Mouse (Mus musculus) thymus, postnatal 10 days (tissue): ENCODE measurements at regions not wholly inside any gene's neighbourhood (a gene's known extent, or its start where the extent isn't known, plus 50 kb on each side); places are given as distances from the start of the nearest gene placed in this dataset.

Source experiments
- DNase-seq, 2 experiments: peaks; one replicate each; pipeline ENCODE4 v3.0.0; 2021; ENCODE audit warnings: low spot score in 2 of 2

DNA sequence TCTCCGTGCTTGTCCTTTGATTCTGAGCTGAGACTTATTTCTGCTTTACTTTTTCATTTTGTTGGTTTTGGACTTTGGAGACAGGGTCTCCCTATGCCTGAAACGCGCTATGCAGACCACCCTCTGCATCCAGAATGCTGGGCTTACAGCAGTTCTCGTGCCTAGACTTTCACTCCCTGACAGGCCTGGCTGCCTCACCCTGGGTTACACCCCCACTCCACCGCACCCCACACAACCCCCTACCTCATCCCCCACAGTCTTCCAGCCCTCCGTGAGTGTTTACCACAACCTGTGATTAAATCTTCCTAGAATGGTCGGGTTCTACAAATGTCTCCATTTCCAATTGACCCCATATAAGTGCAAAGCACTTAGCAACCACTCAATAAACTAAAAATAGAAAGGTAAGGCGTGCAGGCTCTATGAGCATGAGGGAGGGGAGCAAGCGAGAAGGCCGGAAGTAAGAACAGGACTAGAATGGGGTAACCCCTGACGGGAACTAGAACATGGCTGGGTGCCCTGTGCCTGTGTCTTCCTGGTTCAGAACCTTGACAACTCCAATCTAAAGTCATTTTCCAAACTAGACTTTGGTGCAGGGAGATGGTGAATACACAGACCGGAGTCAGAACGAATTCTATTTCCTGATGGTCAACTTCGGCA, 131.2 kb upstream of the Lef1 start:
- no peak for DNase-seq

- peak; percentile 55 to 57 for DNase-seq
Measured at GRCm38 (mm10) chr3:130977921-130978700, 132.2 kb upstream of the Lef1 start.

DNA sequence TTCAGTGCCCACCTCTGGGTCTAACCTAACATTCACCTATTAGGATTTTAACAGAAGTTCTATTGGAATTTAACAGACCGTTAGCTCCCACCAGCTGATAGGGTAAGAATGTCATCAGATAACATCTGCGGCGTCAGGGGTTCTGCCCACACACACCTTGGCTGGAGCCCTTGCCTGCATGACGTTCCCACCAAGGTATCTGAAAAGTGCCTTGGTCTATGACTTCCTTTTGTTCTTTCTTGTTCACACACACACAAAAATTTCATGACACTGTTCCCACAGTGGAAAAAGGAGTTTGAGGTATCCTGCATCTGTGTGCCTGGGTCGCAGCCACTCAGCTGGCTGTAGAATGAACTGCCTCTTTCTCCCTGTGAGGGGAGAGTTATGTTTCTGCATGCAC, 134.1 kb upstream of the Lef1 start:
- peak; percentile 36 to 46 for DNase-seq

DNA sequence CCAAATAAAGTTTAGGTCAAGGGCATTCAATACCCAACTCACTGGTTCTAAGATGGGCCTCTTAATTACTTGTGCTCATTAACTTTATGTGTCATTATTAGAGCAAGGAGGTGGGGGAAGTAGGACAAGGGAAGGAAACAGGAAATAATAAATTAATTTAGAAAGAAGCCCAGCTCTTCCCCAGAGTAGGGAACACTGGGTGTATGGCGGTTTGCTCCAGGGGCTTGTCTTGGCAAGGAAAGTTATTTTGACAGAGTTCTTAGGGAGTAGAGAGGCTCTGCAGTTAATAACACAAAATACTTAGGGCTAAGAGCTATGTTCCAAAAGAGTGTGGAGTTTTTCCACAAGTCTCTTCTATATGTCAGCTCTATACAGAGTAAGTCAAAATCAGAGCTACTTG, 135.0 kb upstream of the Lef1 start:
- no peak for DNase-seq

DNA sequence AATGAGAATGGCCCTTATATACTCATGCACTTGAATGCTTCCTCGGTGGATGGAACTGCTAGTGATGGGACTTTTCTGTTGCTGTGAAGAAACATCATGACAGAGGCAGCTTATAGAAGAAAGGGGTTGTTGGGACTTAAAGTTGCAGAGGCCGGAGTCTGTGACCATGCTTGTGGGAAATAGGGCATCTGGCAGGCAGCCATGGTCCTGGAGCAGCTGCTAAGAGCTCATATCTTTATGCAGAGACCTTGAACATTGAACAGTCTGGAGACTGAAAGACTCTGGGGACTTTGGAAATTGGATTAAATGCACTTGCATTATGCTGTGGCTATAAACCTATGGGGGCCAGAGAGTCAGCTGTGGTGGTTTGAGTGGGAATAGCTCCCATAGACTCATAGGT, 138.1 kb upstream of the Lef1 start:
- no peak for DNase-seq

DNA sequence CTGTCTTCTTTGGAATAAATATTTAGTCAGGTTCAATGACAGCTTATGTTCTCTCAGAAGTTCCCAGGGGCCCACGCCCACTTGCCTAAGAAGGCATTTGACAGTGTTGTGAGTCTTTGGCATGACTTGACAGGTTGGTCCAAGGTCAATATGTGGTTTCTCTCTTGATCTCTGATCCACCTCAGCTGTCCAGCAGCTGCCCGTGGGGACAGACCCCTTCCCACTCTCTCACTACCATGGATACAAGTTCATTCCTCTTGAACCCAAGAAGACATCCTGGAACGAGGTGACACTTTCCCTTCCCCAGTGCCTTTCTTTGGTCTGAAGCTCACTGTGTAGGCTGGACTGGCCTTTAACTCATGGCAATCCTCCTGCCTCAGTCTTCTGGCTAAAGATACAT, 145.0 kb upstream of the Lef1 start:
- DNase-seq: no peak

GRCm38 (mm10) chr3:130964088-130964487, 146.2 kb upstream of the Lef1 start:
- DNase-seq: no peak

DNA sequence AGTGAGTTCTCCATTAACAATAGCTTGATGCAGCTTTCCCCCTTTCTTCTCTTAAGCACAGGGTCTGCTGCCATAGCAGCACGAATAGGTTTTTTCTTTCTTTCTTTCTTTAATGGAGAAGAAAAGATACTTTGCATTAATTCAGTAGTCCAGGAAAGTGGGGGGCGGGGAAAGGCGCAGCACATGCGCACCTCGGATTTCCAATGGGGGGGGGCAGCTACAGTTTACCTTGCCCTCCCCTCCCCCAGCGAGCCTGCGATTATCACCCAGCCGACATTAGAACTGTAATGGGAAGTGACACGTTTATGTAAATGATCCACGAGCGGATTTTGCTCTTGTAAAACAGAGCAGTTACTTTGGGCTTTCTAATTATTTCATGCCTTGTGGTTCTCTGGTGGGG, 146.6 kb upstream of the Lef1 start:
- DNase-seq: no peak

GRCm38 (mm10) chr3:130962701-130963472, 147.4 kb upstream of the Lef1 start:
- no peak for DNase-seq

DNA sequence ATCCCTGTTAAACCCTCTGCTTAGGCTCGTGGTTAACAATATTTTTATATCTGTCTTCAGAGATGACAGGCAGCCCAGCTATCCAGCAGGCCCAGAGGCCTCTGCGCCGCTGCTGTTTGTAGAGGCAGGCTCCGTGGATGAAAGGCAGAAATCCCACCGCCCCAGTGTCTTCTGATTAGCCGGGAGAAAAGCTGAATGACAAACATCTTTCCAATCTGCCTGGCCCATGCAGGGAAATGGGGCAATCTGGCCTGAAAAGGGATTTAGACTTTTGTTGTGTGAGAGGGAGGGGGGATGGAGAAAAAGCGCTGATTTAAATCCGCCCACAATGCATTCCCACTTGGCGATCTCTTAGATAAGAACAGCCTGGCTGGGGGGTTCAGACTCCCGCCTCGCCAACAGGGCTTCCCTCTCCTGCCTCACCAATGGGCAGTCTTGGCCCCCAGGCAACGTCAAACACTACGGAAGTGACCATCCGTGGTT, 148.1 kb upstream of the Lef1 start:
- DNase-seq: no peak

GRCm38 (mm10) chr3:130961704-130962103, 148.6 kb upstream of the Lef1 start:
- DNase-seq: no peak

DNA sequence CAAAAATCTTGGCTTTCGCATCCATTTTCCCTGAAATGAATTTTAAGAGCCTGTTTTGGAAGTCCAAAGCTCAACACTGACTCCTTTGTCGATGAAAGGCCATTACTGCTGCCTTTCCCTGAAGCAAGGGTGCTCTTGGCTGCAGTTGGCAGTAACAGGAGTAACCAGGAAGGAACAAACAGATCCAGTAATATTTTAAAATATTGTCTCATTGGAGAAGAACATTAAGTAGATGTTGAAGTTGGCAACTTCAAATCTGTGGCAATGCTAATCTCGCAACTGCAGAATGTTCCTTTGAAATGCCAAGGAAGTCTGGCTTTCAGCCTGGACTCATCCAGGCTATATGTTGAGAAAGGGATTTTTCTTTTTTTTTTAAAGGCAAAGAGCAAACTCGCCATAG, 154.3 kb upstream of the Lef1 start:
- no peak for DNase-seq

- DNase-seq: no peak
Measured at GRCm38 (mm10) chr3:130951381-130951780, 158.9 kb upstream of the Lef1 start.

GRCm38 (mm10) chr3:130950872-130951271, 159.4 kb upstream of the Lef1 start:
- no peak for DNase-seq

DNA sequence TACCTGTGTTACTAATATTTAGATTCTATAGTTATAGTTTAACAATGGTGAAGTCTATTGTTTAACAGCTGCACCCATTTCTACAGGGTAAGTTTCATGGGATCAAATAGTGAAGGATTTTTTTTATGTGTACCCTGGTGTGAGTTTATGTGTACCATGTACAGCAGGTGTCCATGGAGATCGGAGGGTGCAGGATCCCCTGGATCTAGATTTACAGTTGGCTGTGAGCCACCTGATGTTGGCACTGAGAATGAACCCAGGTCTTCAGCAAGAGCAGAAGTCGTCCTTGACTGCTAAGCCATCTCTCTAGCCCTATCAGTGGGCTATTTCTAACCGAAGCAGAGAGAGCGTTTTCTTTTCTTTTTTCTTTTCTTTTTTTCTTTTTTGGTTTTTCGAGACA, 162.4 kb upstream of the Lef1 start:
- no peak for DNase-seq

GRCm38 (mm10) chr3:130947277-130947606, 163.0 kb upstream of the Lef1 start:
- peak; percentile 73 to 86 for DNase-seq

DNA sequence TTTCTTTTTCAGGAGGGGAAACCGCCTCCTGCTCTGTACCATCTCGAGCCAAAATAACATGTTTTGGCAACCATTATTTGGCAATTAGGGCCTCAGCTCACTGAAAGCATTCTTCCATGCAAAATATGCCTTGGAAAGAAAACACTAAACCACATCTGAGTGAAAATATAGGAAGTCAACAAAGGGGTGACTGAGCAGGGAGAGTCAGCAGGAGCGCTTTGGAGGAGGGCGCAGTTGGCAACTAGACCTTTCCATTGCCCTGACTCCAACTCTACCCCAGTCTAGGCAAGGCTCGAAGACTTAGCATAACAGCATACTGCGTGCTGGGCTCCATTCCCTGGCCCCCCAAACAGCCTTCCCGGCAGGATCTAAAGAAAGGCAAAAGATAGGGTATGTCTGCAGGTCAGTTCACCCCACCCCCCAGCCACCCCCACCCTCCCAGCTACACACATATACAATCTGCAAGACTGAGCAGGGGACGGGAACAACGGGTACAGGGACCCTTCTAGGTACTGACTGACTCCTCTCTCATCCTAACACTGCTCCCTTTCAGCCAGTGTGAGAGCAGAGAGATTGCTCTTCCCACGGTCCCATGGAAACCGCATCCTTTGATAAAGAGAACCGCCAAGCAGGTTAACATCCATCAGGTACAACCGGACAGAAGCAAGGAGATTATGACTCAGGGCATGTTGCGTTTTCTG, 163.5 kb upstream of the Lef1 start:
- peak; percentile 38 to 40 for DNase-seq

GRCm38 (mm10) chr3:130945861-130946449, 164.3 kb upstream of the Lef1 start:
- DNase-seq: peak; percentile 59 to 70

- peak in 1 of 2 experiments; percentile 48 for DNase-seq
Measured at GRCm38 (mm10) chr3:130945396-130945795, 164.9 kb upstream of the Lef1 start.

DNA sequence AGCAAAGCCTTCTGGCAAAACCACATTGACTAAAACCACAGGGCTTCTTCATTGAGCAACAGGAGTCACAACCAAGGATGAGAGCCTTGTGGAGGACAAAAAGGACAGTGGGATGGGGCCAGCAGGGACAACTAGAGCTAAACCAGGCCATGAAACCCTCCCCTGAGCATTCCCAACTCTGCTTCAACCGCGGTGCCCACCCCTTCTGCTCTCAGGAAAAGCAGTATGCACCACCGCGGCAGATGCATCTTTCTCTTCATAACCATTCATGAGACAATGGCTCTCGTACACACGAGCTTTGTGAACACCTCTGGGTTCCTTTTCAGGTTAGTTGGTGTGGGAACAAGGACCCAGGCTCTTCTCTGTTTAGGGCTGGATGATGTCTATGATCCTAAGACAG, 166.0 kb upstream of the Lef1 start:
- no peak for DNase-seq

- DNase-seq: no peak
Measured at GRCm38 (mm10) chr3:130942947-130943630, 167.2 kb upstream of the Lef1 start.
